8 mouse cellular contexts compared by ENCODE assay signal in the genomic region with DNA sequence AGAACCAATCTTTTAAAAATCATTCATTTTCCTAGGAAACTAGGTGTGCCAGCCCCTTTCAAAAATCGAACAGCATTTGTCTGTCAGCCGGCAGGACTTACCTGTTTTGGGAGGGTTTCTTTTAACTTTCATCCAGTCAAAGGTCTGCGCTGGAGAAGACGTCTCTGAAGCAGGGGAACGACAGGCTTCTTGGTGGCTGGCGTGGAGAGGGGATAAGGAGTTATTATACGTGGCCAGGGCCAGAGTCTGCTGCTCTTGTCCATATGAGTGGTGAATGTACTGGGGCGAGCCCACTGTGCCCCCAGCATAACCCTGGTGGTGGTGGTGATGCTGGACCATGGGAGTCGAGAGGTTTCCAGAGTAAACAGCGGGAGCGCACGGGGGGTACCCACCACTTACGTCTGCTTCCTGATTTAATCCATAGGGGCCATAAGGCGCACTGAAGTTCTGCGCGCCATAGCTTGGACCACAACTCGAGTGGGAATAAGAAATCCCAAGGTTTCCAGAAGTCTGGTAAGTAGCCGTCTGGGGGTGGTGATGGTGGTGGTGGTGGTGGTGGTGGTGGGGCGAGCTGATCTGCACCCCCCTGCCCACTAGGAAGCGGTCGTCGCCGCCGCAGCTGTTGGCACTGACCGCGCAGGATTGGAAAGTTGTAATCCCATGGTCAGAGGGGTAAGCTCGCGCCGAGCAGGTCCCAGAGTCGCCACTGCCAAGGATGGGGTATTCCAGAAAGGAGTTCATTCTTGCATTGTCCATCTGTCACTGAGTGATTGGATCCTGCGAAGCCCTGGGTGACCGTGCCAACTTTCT. TPM values are rescaled to one million over a fixed set of nuclear protein-coding genes. Genes with fewer than 3 reads are reported as not detected.
A peak's percentile ranks its signal among the peaks of the same experiment; 100 is the strongest.
DNase-seq lines count a peak whose midpoint lies in the region; ATAC-seq and TF ChIP-seq lines count a peak whose summit lies in the region.

No protein-coding gene starts in this region.

- peak overlapping the region; percentile 88 for H3K4me3 ChIP-seq in gastrocnemius, adult 2 months
- H3K4me3 ChIP-seq in CH12.LX (replicated peaks in 1 of 3; ENCODE audit: low read depth in 2 of 3, low read length in 2 of 3, poor library complexity in 1 of 3) (peak overlapping the region; percentile 15 to 92 (median 83)), macrophage (ENCODE audit: inconsistent target) (peak overlapping the region; percentile 48)
- peak overlapping the region; percentile 37 for H3K4me3 ChIP-seq in forebrain, embryonic 16.5 days (replicated peaks; ENCODE audit: low read length)

- peaks cover 0 to 17% of the 10 kb centered on the region in 2 experiments for H3K36me3 ChIP-seq in CH12.LX (replicated peaks in 1 of 2; ENCODE audit: control insufficient read depth in 1 of 2, insufficient read depth in 1 of 2, low read length in 1 of 2)
- H3K36me3 ChIP-seq in forebrain, embryonic 16.5 days (ENCODE audit: control insufficient read depth, insufficient read depth): no peaks in the 10 kb centered on the region
- no peaks in the 10 kb centered on the region for H3K36me3 ChIP-seq in macrophage (ENCODE audit: inconsistent target)

- DNase-seq in gastrocnemius, adult 2 months: no peak
- DNase-seq in gastrocnemius, postnatal 25 days: no peak
- no peak for DNase-seq in CH12.LX (ENCODE audit: extremely low read depth)
- no peak for DNase-seq in MN1 (ENCODE audit: low spot score)
- no peak for DNase-seq in left cerebral cortex, postnatal 4 days
- DNase-seq in adrenal gland, postnatal 4 days (ENCODE audit: low spot score in 2 of 2): no peak

- TF ChIP-seq EP300 in CH12.LX (IDR thresholded peaks at IDR 0.05; ENCODE audit: low read length): peak; percentile 62

- peak overlapping the region; percentile 90 for H3K27ac ChIP-seq in gastrocnemius, adult 2 months
- H3K27ac ChIP-seq in CH12.LX (ENCODE audit: insufficient read depth, low read depth) (no peak overlapping the region), macrophage (no peak overlapping the region)
- no peak overlapping the region for H3K27ac ChIP-seq in forebrain, embryonic 16.5 days (ENCODE audit: low read length)

- H3K79me2 ChIP-seq in CH12.LX (replicated peaks; ENCODE audit: control insufficient read depth, extremely low read depth, insufficient read depth, poor library complexity, severe bottlenecking): peaks cover 7% of the 10 kb centered on the region; the same call in 1 of the 2 replicates
- peaks cover 6% of the 10 kb centered on the region; the same call in 1 of the 2 replicates for H3K79me2 ChIP-seq in macrophage (ENCODE audit: inconsistent target)

- no peak for TF ChIP-seq CTCF in gastrocnemius, adult 2 months (IDR thresholded peaks at IDR 0.05)
- TF ChIP-seq CTCF in CH12.LX (conservative IDR thresholded peaks at IDR 0.05 in 1 of 2, IDR thresholded peaks at IDR 0.05 in 1 of 2; ENCODE audit: low read depth in 2 of 2, low read length in 2 of 2): no peak

- intact Hi-C loops in gastrocnemius, adult 2 months (cut with DNase I): loop anchor here (5.0 kb wide), 1 partner anchor 145 kb away; the partner anchor contains the start of gene Skap2
- intact Hi-C loops in left cerebral cortex, postnatal 4 days (cut with DNase I): loop anchor here (5.0 kb wide), 1 partner anchor 150 kb away; no protein-coding TSS in a partner anchor

- 0 out of 2 replicates have a peak, but pooled peaks have one; percentile 4 for ATAC-seq in forebrain, embryonic 16.5 days

- H3K4me2 ChIP-seq in CH12.LX (ENCODE audit: insufficient read depth, low read depth, poor library complexity, severe bottlenecking): peak overlapping the region; percentile 72
- H3K4me2 ChIP-seq in forebrain, embryonic 16.5 days (ENCODE audit: low read length): peak overlapping the region; percentile 56

- no peaks in the 10 kb centered on the region for H3K9me3 ChIP-seq in CH12.LX (replicated peaks; ENCODE audit: low read length)
- no peaks in the 10 kb centered on the region for H3K9me3 ChIP-seq in forebrain, embryonic 16.5 days (ENCODE audit: control insufficient read depth, low read length)

- TF ChIP-seq POLR2A in CH12.LX (IDR thresholded peaks at IDR 0.05; ENCODE audit: low read depth, low read length): no peak

- peak overlapping the region; percentile 35; the same call in 1 of the 2 replicates for H3K9ac ChIP-seq in CH12.LX (ENCODE audit: insufficient read depth, low read depth)
- H3K9ac ChIP-seq in forebrain, embryonic 16.5 days (replicated peaks; ENCODE audit: low read depth, low read length): no peak overlapping the region

- dilution Hi-C loops in CH12.LX (cut with MboI; ENCODE audit: extremely low pct_ligation_motif_present, extremely low pct_unique_long_range_greater_than_20kb, low sequenced_read_pairs): no loop called here

- WGBS in forebrain, embryonic 16.5 days: 1% methylated on average over 32 of the region's 32 CpGs
- WGBS in macrophage (ENCODE audit: missing documents): 9% methylated on average over 31 of the region's 32 CpGs

- H3K27me3 ChIP-seq in CH12.LX (replicated peaks): no peaks in the 10 kb centered on the region
- peaks cover 90% of the 10 kb centered on the region for H3K27me3 ChIP-seq in forebrain, embryonic 16.5 days (replicated peaks; ENCODE audit: control insufficient read depth, insufficient read depth, low read length)

- in situ Hi-C loops in CH12.LX (cut with MboI; ENCODE audit: low pct_ligation_motif_present, low pct_unique_long_range_greater_than_20kb, low sequenced_read_pairs): no loop called here

- no peak for TF ChIP-seq RAD21 in CH12.LX (IDR thresholded peaks at IDR 0.05; ENCODE audit: low read depth, low read length)

- peaks cover 2 to 17% of the 10 kb centered on the region in 2 experiments; a peak in 3 of 4 replicates for H3K4me1 ChIP-seq in CH12.LX (ENCODE audit: control insufficient read depth in 1 of 2, insufficient read depth in 2 of 2)
- H3K4me1 ChIP-seq in forebrain, embryonic 16.5 days (replicated peaks; ENCODE audit: control insufficient read depth, insufficient read depth, low read length): peaks cover 12% of the 10 kb centered on the region

RNA-seq across cellular contexts. Expression of gene Hoxa1, which starts 0.4 kb away (rescaled TPM):
- total RNA-seq in gastrocnemius, adult 2 months (2021): under 1 TPM; 0.13 to 0.22 TPM
- under 1 TPM in 1 of 2 experiments, not detected in 1; 0.21 TPM for total RNA-seq in gastrocnemius, postnatal 25 days (2021)
- total RNA-seq in CH12.LX (2012; rRNA removed) (1.4 and 1.9 TPM in 2 replicates), CH12.LX (2014; rRNA removed) (3.7 and 4.6 TPM in 2 replicates)
- polyA plus RNA-seq in CH12.LX (2012; ENCODE audit: insufficient read length, low read depth) (2.5 and 3.2 TPM in 2 replicates), macrophage (2018) (0.52 to 0.95 TPM (median 0.54 TPM) in 3 replicates)
- polyA plus RNA-seq in forebrain, embryonic 16.5 days (2015; fragmentation: Nextera tagmentation; extraction: Ambion mirVana): not detected in 2 replicates
- 1 to 10 TPM in 14 of 26 experiments, under 1 TPM in 7, not detected in 5; 0.21 to 3.6 (median 1.1) TPM for total RNA-seq in macrophage (2018; cell fraction: chromatin; rRNA removed)
- total RNA-seq in macrophage (2018; cell fraction: cytosol; rRNA removed): 1 to 10 TPM in 3 of 26 experiments, under 1 TPM in 23; 0.10 to 1.2 (median 0.56) TPM
- 1 to 10 TPM in 7 of 26 experiments, under 1 TPM in 15, not detected in 4; 0.29 to 3.0 (median 0.64) TPM for total RNA-seq in macrophage (2018; cell fraction: nucleus; rRNA removed)
- not detected for total RNA-seq in left cerebral cortex, postnatal 4 days (2021)
- total RNA-seq in adrenal gland, postnatal 4 days (2021): 1 to 10 TPM; 1.2 to 1.4 TPM

RNA-seq across cellular contexts. Expression of gene Hoxa2, which starts 7.0 kb away (rescaled TPM):
- total RNA-seq in gastrocnemius, adult 2 months (2021): under 1 TPM; 0.47 to 0.56 TPM
- total RNA-seq in gastrocnemius, postnatal 25 days (2021): under 1 TPM; 0.28 to 0.83 TPM
- not detected in 2 replicates for total RNA-seq in CH12.LX (2012; rRNA removed)
- 0.12 TPM in 1 of 2 replicates, not detected in the other for total RNA-seq in CH12.LX (2014; rRNA removed)
- 0.26 and 0.45 TPM in 2 replicates for polyA plus RNA-seq in CH12.LX (2012; ENCODE audit: insufficient read length, low read depth)
- polyA plus RNA-seq in forebrain, embryonic 16.5 days (2015; fragmentation: Nextera tagmentation; extraction: Ambion mirVana): not detected in 2 replicates
- total RNA-seq in macrophage (2018; cell fraction: chromatin; rRNA removed): under 1 TPM in 1 of 26 experiments, not detected in 25; 0.73 TPM
- under 1 TPM in 1 of 26 experiments, not detected in 25; 0.05 TPM for total RNA-seq in macrophage (2018; cell fraction: cytosol; rRNA removed)
- total RNA-seq in macrophage (2018; cell fraction: nucleus; rRNA removed): not detected
- polyA plus RNA-seq in macrophage (2018): not detected in 3 replicates
- total RNA-seq in left cerebral cortex, postnatal 4 days (2021): not detected
- 1 to 10 TPM; 5.3 to 6.2 TPM for total RNA-seq in adrenal gland, postnatal 4 days (2021)

RNA-seq across cellular contexts. Expression of gene 5730596B20Rik, which starts 19.6 kb away (rescaled TPM):
- total RNA-seq in gastrocnemius, adult 2 months (2021): under 1 TPM in 1 of 2 experiments, not detected in 1; 0.10 TPM
- total RNA-seq in gastrocnemius, postnatal 25 days (2021): not detected
- not detected in 2 replicates for total RNA-seq in CH12.LX (2012; rRNA removed)
- not detected in 2 replicates for total RNA-seq in CH12.LX (2014; rRNA removed)
- polyA plus RNA-seq in CH12.LX (2012; ENCODE audit: insufficient read length, low read depth): 0.07 TPM in 1 of 2 replicates, not detected in the other
- not detected in 2 replicates for polyA plus RNA-seq in forebrain, embryonic 16.5 days (2015; fragmentation: Nextera tagmentation; extraction: Ambion mirVana)
- total RNA-seq in macrophage (2018; cell fraction: chromatin; rRNA removed): not detected
- not detected for total RNA-seq in macrophage (2018; cell fraction: cytosol; rRNA removed)
- total RNA-seq in macrophage (2018; cell fraction: nucleus; rRNA removed): under 1 TPM in 1 of 26 experiments, not detected in 25; 0.15 TPM
- polyA plus RNA-seq in macrophage (2018): not detected in 3 replicates
- not detected for total RNA-seq in left cerebral cortex, postnatal 4 days (2021)
- 1 to 10 TPM; 1.0 to 1.6 TPM for total RNA-seq in adrenal gland, postnatal 4 days (2021)

RNA-seq across cellular contexts. Expression of gene Hoxa4, which starts 33.9 kb away (rescaled TPM):
- total RNA-seq in gastrocnemius, adult 2 months (2021): 1 to 10 TPM; 2.7 to 3.3 TPM
- 1 to 10 TPM; 2.3 to 2.8 TPM for total RNA-seq in gastrocnemius, postnatal 25 days (2021)
- total RNA-seq in CH12.LX (2012; rRNA removed): not detected in 2 replicates
- not detected in 2 replicates for total RNA-seq in CH12.LX (2014; rRNA removed)
- 0.19 TPM in 1 of 2 replicates, not detected in the other for polyA plus RNA-seq in CH12.LX (2012; ENCODE audit: insufficient read length, low read depth)
- polyA plus RNA-seq in forebrain, embryonic 16.5 days (2015; fragmentation: Nextera tagmentation; extraction: Ambion mirVana): not detected in 2 replicates
- total RNA-seq in macrophage (2018; cell fraction: chromatin; rRNA removed): not detected
- under 1 TPM; 0.08 to 0.56 (median 0.22) TPM for total RNA-seq in macrophage (2018; cell fraction: cytosol; rRNA removed)
- total RNA-seq in macrophage (2018; cell fraction: nucleus; rRNA removed): under 1 TPM in 2 of 26 experiments, not detected in 24; 0.48 to 0.52 TPM
- polyA plus RNA-seq in macrophage (2018): 0.26 to 0.34 TPM (median 0.32 TPM) in 3 replicates
- total RNA-seq in left cerebral cortex, postnatal 4 days (2021): not detected
- total RNA-seq in adrenal gland, postnatal 4 days (2021): 1 to 10 TPM; 6.5 to 7.3 TPM

RNA-seq across cellular contexts. Expression of gene Hoxa5, which starts 46.7 kb away (rescaled TPM):
- total RNA-seq in gastrocnemius, adult 2 months (2021): 1 to 10 TPM; 2.2 to 2.9 TPM
- total RNA-seq in gastrocnemius, postnatal 25 days (2021): 1 to 10 TPM; 1.9 to 3.5 TPM
- total RNA-seq in CH12.LX (2012; rRNA removed) (1.5 TPM in 2 replicates), CH12.LX (2014; rRNA removed) (0.83 and 1.2 TPM in 2 replicates)
- polyA plus RNA-seq in CH12.LX (2012; ENCODE audit: insufficient read length, low read depth) (3.1 and 4.1 TPM in 2 replicates), macrophage (2018) (0.16 TPM in 1 of 3 replicates, not detected in the others)
- polyA plus RNA-seq in forebrain, embryonic 16.5 days (2015; fragmentation: Nextera tagmentation; extraction: Ambion mirVana): not detected in 2 replicates
- total RNA-seq in macrophage (2018; cell fraction: chromatin; rRNA removed): 1 to 10 TPM in 1 of 26 experiments, under 1 TPM in 4, not detected in 21; 0.25 to 1.0 (median 0.47) TPM
- under 1 TPM in 12 of 26 experiments, not detected in 14; 0.05 to 0.22 (median 0.10) TPM for total RNA-seq in macrophage (2018; cell fraction: cytosol; rRNA removed)
- total RNA-seq in macrophage (2018; cell fraction: nucleus; rRNA removed): 1 to 10 TPM in 1 of 26 experiments, under 1 TPM in 6, not detected in 19; 0.35 to 1.5 (median 0.61) TPM
- total RNA-seq in left cerebral cortex, postnatal 4 days (2021): not detected
- 10 to 100 TPM; 25.9 TPM for total RNA-seq in adrenal gland, postnatal 4 days (2021)

Comparison
In these comparisons a context has a peak if more than half of its experiments do, and no peak if none do; other contexts are left out.
1. H3K4me3 ChIP-seq: peak in every context shown above with its lines; median percentile 88 in gastrocnemius, adult 2 months; 83 in CH12.LX; 48 in macrophage; 37 in forebrain, embryonic 16.5 days.